Mouse (Mus musculus): Measurements from ENCODE around the gene Olfr1344. TPM values are rescaled to one million over a fixed set of nuclear protein-coding genes. Genes with fewer than 3 reads are reported as not detected.

The Olfr1344 gene
- total RNA-seq, 2 experiments from 2014 or later: 1.3 to 2.8 TPM

Other genes starting within 250 kb of the Olfr1344 start
- gene Galp, start 241.6 kb upstream of the Olfr1344 start, total RNA-seq (2021): not detected
- not detected for gene Zscan5b, start 216.4 kb upstream of the Olfr1344 start, total RNA-seq (2021)
- not detected for gene Epp13, start 186.0 kb upstream of the Olfr1344 start, total RNA-seq (2021)
- gene Zfp667, start 152.1 kb upstream of the Olfr1344 start, total RNA-seq (2021): 10 to 100 TPM; 16.5 to 17.6 TPM
- 10 to 100 TPM; 10.2 to 12.0 TPM for gene Zfp583, start 107.4 kb upstream of the Olfr1344 start, total RNA-seq (2021)
- gene Gm3854, start 94.9 kb upstream of the Olfr1344 start, total RNA-seq (2021): 1 to 10 TPM; 5.8 to 6.7 TPM
- gene Zfp78, start 75.4 kb upstream of the Olfr1344 start, total RNA-seq (2021): 1 to 10 TPM; 3.8 to 5.6 TPM
- gene Zfp28, start 55.4 kb upstream of the Olfr1344 start, total RNA-seq (2021): 1 to 10 TPM; 6.7 to 7.8 TPM
- 10 to 100 TPM; 18.4 to 22.0 TPM for gene Smim17, start 40.0 kb upstream of the Olfr1344 start, total RNA-seq (2021)
- gene Gm20715, start 28.4 kb upstream of the Olfr1344 start, total RNA-seq (2021): under 1 TPM; 0.15 to 0.23 TPM
- not detected for gene Olfr1336, start 17.5 kb downstream of the Olfr1344 start, total RNA-seq (2021)
- gene Olfr1346, start 28.4 kb downstream of the Olfr1344 start, total RNA-seq (2021): not detected
- not detected for gene Olfr5, start 48.3 kb downstream of the Olfr1344 start, total RNA-seq (2021)
- not detected for gene Olfr1347, start 61.1 kb downstream of the Olfr1344 start, total RNA-seq (2021)
- not detected for gene Olfr1348, start 70.1 kb downstream of the Olfr1344 start, total RNA-seq (2021)
- not detected for gene Olfr1349, start 84.3 kb downstream of the Olfr1344 start, total RNA-seq (2021)
- not detected for gene Olfr1350, start 126.2 kb downstream of the Olfr1344 start, total RNA-seq (2021)

Data from layer of hippocampus, postnatal 25 days (tissue).